ENCODE assay signal across 10 mouse cellular contexts in genomic region chr12:117720794-117721747, GRCm38 (mm10).
DNase-seq lines count a peak whose midpoint lies in the region; ATAC-seq and TF ChIP-seq lines count a peak whose summit lies in the region.
"Had no signal": no experiment of that assay in that cellular context is flagged by ENCODE, and none has a peak within 500 bp of the region (broad histone marks: within the 10 kb centered on the region; RNA-seq: fewer than 3 reads in every experiment).

No protein-coding gene starts in this region.

- TF ChIP-seq EP300 in lung, postnatal 0 days (IDR thresholded peaks at IDR 0.05), result no peak

- H3K9ac ChIP-seq in lung, postnatal 0 days (replicated peaks; ENCODE audit: low read depth), result no peak overlapping the region
- H3K9ac ChIP-seq in hindbrain, embryonic 16.5 days (ENCODE audit: low read depth, low read length), result no peak overlapping the region
- no peak overlapping the region for H3K9ac ChIP-seq in neural tube, embryonic 14.5 days (replicated peaks; ENCODE audit: low read depth, low read length)
- H3K9ac ChIP-seq: embryonic facial prominence, embryonic 15.5 days had no signal

- H3K36me3 ChIP-seq in lung, postnatal 0 days (ENCODE audit: insufficient read depth, low read length), result peaks cover 10% of the 10 kb centered on the region; the same call in 1 of the 2 replicates
- peaks cover 9% of the 10 kb centered on the region for H3K36me3 ChIP-seq in hindbrain, embryonic 16.5 days (ENCODE audit: control insufficient read depth, insufficient read depth, low read length)
- H3K36me3 ChIP-seq in neural tube, embryonic 14.5 days (ENCODE audit: control insufficient read depth, insufficient read depth, low read length), result peaks cover 9% of the 10 kb centered on the region
- H3K36me3 ChIP-seq: embryonic facial prominence, embryonic 15.5 days had no signal

- no peaks in the 10 kb centered on the region for H3K27me3 ChIP-seq in lung, postnatal 0 days (replicated peaks; ENCODE audit: insufficient read depth, low read length)
- H3K27me3 ChIP-seq in hindbrain, embryonic 16.5 days (replicated peaks; ENCODE audit: control insufficient read depth, insufficient read depth, low read length), result no peaks in the 10 kb centered on the region
- no peaks in the 10 kb centered on the region for H3K27me3 ChIP-seq in neural tube, embryonic 14.5 days (ENCODE audit: control insufficient read depth, insufficient read depth, low read length)
- H3K27me3 ChIP-seq: embryonic facial prominence, embryonic 15.5 days had no signal

- no peaks in the 10 kb centered on the region for H3K9me3 ChIP-seq in lung, postnatal 0 days (ENCODE audit: low read length)
- H3K9me3 ChIP-seq in hindbrain, embryonic 16.5 days (ENCODE audit: control insufficient read depth, low read length), result no peaks in the 10 kb centered on the region
- H3K9me3 ChIP-seq in neural tube, embryonic 14.5 days (ENCODE audit: control insufficient read depth, low read length), result no peaks in the 10 kb centered on the region
- H3K9me3 ChIP-seq: embryonic facial prominence, embryonic 15.5 days had no signal

- H3K4me1 ChIP-seq in lung, postnatal 0 days (ENCODE audit: insufficient read depth, low read depth, low read length), result no peaks in the 10 kb centered on the region
- peaks cover 7% of the 10 kb centered on the region for H3K4me1 ChIP-seq in hindbrain, embryonic 16.5 days (ENCODE audit: control insufficient read depth, insufficient read depth, low read depth, low read length)
- H3K4me1 ChIP-seq in neural tube, embryonic 14.5 days (ENCODE audit: control insufficient read depth, insufficient read depth, low read length), result peaks cover 8% of the 10 kb centered on the region; the same call in 1 of the 2 replicates
- H3K4me1 ChIP-seq: embryonic facial prominence, embryonic 15.5 days had no signal

- ATAC-seq in frontal cortex, adult (ENCODE audit: low TSS enrichment), result peak; percentile 73; the same call in 1 of the 2 replicates
- ATAC-seq in lung, postnatal 0 days, result peak; percentile 67
- peak; percentile 91 for ATAC-seq in hindbrain, embryonic 16.5 days
- peak; percentile 87; the same call in 1 of the 2 replicates for ATAC-seq in neural tube, embryonic 14.5 days (ENCODE audit: low read depth)

- no peak for TF ChIP-seq CTCF in lung, postnatal 0 days (IDR thresholded peaks at IDR 0.05)

- H3K4me2 ChIP-seq in lung, postnatal 0 days (replicated peaks; ENCODE audit: low read depth, low read length), result no peak overlapping the region
- no peak overlapping the region for H3K4me2 ChIP-seq in hindbrain, embryonic 16.5 days (ENCODE audit: low read length)
- no peak overlapping the region for H3K4me2 ChIP-seq in neural tube, embryonic 14.5 days (ENCODE audit: low read depth, low read length)
- H3K4me2 ChIP-seq: embryonic facial prominence, embryonic 15.5 days had no signal

- no peak overlapping the region for H3K4me3 ChIP-seq in lung, postnatal 0 days (ENCODE audit: low read depth, low read length)
- no peak overlapping the region for H3K4me3 ChIP-seq in hindbrain, embryonic 16.5 days (ENCODE audit: low read length)
- no peak overlapping the region for H3K4me3 ChIP-seq in neural tube, embryonic 14.5 days (ENCODE audit: low read depth, low read length)
- H3K4me3 ChIP-seq: embryonic facial prominence, embryonic 15.5 days; myocyte had no signal

- WGBS in lung, postnatal 0 days, result 64% methylated on average over 14 of the region's 14 CpGs
- 27% methylated on average over 14 of the region's 14 CpGs for WGBS in hindbrain, embryonic 16.5 days
- WGBS in neural tube, embryonic 14.5 days, result 36% methylated on average over 14 of the region's 14 CpGs

- no peak for DNase-seq in frontal cortex, postnatal 36 days (ENCODE audit: low spot score in 2 of 2)
- DNase-seq in lung, postnatal 0 days (ENCODE audit: low spot score), result no peak
- DNase-seq in lung, postnatal 25 days (ENCODE audit: low spot score), result no peak
- DNase-seq in right cerebral cortex, postnatal 36 days (ENCODE audit: low spot score in 2 of 2), result no peak
- DNase-seq in adrenal gland, adult (ENCODE audit: inconsistent age in 2 of 2, low spot score in 1 of 2), result no peak

- H3K27ac ChIP-seq in lung, postnatal 0 days (ENCODE audit: low read length), result no peak overlapping the region
- peak overlapping the region; percentile 73 for H3K27ac ChIP-seq in hindbrain, embryonic 16.5 days (ENCODE audit: low read depth, low read length)
- H3K27ac ChIP-seq in neural tube, embryonic 14.5 days (ENCODE audit: low read depth, low read length), result no peak overlapping the region
- H3K27ac ChIP-seq: embryonic facial prominence, embryonic 15.5 days had no signal
